Mouse (Mus musculus): ENCODE measurements at regions not wholly inside any gene's neighbourhood (a gene's known extent, or its start where the extent isn't known, plus 50 kb on each side); places are given as distances from the start of the nearest gene placed in this dataset.
A peak's percentile ranks its signal among the peaks of the same experiment; 100 is the strongest.
"Not testable (repeated sequence)": the region's sequence is repeated elsewhere in the genome, so short reads cannot be mapped to it uniquely, and the experiment has no call there.

DNA sequence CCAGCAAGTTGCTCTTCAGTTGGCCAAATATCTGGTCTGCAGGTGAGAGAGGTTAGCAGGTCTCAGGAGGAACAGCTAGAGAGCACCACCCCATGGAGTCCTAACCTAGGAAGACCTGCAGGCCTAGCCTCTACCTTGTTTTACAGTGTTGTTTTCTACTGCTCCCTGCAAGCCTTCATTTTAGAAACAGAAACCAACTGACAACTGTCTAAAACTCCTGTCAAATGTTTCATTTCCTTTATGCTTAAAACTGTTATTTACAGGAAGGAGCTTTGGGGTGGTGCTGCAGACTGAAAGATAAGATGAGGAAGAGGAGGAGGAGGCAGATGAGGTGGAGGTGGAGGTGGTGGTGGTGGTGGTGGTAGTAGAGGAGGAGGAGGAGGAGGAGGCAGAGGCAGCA lies 96.6 kb upstream of the Selenop start:
- no peak for DNase-seq
- intact Hi-C loops (cut with DNase I), result no loop called here

DNA sequence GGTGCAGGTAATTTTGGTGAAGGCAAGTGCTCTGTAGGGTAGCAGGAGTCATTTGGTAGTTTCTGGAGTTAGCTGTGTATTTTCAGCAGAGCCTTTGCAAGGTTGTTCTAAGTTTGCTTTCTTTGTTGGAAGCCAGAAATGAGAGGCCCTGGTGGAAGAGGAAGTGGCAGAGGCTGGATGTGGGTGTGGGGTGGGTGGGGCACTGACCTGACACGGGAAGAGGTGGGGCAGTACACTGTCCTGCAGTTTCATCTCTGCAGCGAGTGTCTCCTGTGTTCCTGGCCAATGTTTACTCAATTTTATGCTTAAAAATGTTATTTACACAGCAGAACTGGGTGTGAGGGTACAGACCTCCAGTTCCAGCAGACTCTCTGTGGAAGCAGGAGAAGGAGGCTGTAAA lies 94.3 kb upstream of the Selenop start:
- intact Hi-C loops (cut with DNase I), result no loop called here
- no peak for DNase-seq

DNA sequence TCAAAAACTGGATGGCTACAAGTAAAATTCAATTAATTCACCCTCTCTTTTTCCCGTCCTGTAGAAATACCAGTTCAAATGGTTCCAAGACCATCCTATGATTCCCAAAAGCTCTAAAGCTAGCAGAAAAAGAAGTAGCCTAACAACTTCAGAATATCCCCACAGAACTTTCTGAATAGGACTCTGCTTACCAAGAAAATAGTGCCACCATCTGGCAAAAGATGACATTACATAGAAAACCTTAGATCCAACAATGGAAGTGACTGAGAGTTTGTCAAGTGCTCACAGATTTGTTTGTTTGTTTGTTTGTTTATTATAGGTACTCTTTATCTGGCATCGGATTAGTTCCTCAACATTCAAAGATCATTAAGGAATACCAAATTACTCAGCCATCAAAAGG lies 93.5 kb upstream of the Selenop start:
- no peak for DNase-seq
- intact Hi-C loops (cut with DNase I), result no loop called here

DNA sequence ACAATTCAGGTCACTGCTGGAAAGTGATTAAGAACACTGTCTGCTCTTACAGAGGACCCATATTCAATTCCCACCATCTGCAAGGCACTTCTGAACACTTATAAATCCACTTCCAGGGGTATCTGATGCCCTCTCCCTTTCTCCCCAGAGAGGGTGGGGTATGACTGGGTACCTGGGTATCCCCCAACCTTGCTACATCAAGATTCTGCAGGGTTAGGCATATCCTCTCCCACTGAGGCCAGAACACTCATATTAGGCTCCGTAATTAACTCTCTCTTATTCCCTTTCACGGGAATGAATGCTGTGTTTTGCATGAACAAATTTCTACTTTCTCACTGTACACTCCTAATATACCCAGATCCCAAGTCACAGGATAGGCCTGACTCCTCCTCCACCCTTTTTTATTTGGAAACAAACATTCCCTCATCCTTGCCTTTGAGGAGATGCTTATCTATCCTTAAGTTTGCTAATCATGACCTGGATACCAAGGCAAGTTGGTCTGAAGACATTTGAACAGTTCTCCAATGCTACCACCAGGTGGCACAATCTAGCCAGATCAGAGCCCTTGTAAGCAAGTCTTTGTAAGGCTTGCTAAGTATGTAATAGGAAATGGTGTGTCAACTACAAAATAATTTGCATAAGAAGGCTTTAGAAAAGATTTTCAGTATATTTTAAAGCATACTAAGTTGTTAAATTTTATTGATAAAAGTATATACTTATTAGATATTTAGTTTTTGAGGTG lies 66.3 kb upstream of the Selenop start:
- intact Hi-C loops (cut with DNase I), result no loop called here
- peak; percentile 43 to 44 for DNase-seq

DNA sequence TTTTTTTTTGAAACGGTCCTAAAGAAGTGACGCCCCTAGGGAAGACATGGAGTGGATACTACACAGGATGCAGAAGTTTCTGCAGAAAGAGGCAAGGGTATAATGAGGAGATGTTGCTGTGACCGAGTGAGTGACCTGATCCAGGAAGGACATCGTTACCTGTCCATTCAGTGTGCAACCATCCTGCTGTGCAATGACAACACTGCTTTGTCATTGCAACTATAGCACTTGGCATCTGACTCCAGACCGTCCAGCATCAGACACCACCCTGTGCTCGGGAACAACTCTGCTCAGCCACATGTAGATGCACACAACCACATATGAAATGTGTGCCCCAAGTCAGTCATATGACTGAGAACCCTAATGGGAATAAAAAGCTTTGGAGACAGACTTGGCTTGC lies 62.8 kb upstream of the Selenop start:
- DNase-seq, result no peak
- intact Hi-C loops (cut with DNase I), result no loop called here

DNA sequence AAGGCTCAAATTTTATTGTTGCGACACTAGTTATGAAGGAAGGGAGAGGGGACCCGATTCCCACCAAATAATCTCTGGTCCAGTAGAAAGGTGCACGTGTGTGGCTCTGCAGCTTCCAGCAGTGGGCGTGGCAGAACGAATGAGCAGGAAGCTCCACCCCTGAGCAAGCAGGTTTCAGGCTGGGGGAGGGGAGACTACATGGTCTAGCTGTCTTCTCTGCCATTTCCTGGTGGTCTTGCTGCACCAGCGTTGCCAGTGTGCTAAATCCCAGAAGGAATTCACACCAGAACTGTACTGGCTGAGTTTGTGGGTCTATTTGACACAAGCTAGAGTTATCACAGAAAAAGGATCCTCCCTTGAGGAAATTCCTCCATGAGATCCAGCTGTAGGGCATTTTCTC lies 62.3 kb upstream of the Selenop start:
- intact Hi-C loops (cut with DNase I), result not testable (repeated sequence)

DNA sequence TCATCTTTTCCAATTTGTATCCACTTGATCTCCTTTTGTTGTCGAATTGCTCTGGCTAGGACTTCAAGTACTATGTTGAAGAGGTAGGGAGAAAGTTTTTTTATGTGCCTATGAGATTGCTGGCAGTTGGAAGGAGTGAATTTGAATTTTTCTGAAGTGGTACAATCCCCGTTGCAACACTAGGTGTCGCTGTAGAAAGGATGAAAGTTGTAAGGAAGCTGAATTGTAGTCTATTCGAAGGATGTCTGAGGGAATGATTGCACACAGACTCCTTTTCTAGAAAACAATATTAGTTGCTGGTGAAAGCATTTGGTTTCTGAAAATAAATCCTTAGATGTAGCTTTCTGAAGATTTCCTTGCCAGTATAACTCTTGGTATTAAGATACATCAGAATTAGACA lies 54.6 kb upstream of the Selenop start:
- DNase-seq, result peak; percentile 60 to 65
- intact Hi-C loops (cut with DNase I), result loop anchor here (2.0 to 10.0 kb wide), 3 partner anchors 63 to 369 kb away; partner anchors contain the start of gene Ghr

More for the DNA sequence above, 62.3 kb upstream of the Selenop start:
- not testable (repeated sequence) for DNase-seq

DNA sequence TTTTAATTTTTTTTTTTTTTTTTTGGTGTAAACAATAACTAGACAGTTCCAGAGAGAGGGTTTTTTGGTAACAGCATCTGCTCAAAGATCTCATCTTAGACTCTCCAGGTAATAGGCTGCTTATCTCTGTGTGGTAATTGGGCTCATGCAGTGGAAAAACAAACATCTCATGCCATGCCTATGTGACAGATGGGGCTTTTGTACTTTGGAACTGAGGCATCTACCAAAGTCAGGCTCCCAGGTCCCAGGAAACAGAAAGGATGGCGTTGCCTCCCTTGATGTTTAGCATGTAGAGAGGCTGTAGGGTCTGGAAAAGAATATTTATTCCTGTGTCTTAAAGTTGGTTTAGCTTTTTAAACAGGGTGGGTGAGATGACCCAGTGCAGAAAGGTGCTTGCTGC lies 53.1 kb upstream of the Selenop start:
- DNase-seq, result no peak

More for the DNA sequence above, 53.1 kb upstream of the Selenop start:
- intact Hi-C loops (cut with DNase I), result loop anchor here (2.0 to 10.0 kb wide), 2 partner anchors 62 to 220 kb away; no protein-coding TSS in a partner anchor
